Mouse (Mus musculus) megakaryocyte, embryonic 14.5 days (primary cell): ENCODE measurements around the gene Tram2. TPM values are rescaled to one million over a fixed set of nuclear protein-coding genes. Genes with fewer than 3 reads are reported as not detected.
A peak's percentile ranks its signal among the peaks of the same experiment; 100 is the strongest.

Experiments used
- H3K27me3 ChIP-seq: replicated peaks from 2 replicates; pipeline ENCODE3; 2012; ENCODE audit warnings: inconsistent platforms
- H3K36me3 ChIP-seq: replicated peaks from 2 replicates; pipeline ENCODE3; 2012; ENCODE audit warnings: low read length, inconsistent platforms, mixed read lengths
- H3K4me1 ChIP-seq: 2 replicates; pipeline ENCODE4 v1.6.1; 2012; ENCODE audit warnings: inconsistent platforms
- H3K4me3 ChIP-seq: replicated peaks from 2 replicates; pipeline ENCODE3; 2012; ENCODE audit warnings: moderate library complexity, mild to moderate bottlenecking, inconsistent platforms
- H3K9me3 ChIP-seq: 2 replicates; pipeline ENCODE4 v1.6.1; 2012; ENCODE audit warnings: inconsistent platforms
- FLI1 ChIP-seq: IDR thresholded peaks from 2 replicates; pipeline ENCODE4 v1.6.1; 2012; ENCODE audit warnings: low read length, inconsistent platforms, mixed read lengths
- GATA1 ChIP-seq: IDR thresholded peaks from 3 replicates; pipeline ENCODE4 v1.6.1; 2012; ENCODE audit warnings: mixed read lengths, low read length, inconsistent platforms, borderline replicate concordance
- polyA plus RNA-seq: library from polyadenylated mRNA; stranded (reverse); fragments of >175 nt; gene quantifications from 2 replicates; pipeline ENCODE4 v1.2.3, GENCODE M21; 2012; ENCODE audit warnings: low replicate concordance; ENCODE audit not compliant: insufficient read depth

Tram2 gene
- polyA plus RNA-seq, 1 experiment: 0.22 TPM

DNA sequence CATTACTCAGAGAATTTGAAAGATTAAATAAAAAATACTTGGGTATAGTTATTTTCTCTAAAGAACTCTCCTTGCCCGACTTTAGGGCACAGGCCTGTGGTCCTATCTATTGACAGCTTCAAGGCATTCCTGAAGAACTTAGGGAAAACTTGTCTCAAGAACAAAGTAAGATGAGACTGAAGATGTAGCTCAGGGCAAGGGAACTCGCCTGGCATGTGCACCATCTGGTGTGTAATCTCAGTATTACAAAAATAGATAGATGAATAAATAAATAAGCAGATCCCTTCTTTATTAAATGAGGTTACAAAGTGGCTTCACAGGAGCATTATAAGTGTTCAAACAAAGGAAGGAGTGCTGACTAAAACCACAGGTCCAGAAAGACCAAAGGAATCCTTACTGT, 94.9 kb downstream of the Tram2 start:
- Histone ChIP-seq H3K27me3 (no peaks in the 10 kb centered on the region), H3K4me1 (peaks cover 11% of the 10 kb centered on the region), H3K4me3 (no peak overlapping the region), H3K36me3 (no peaks in the 10 kb centered on the region), H3K9me3 (no peaks in the 10 kb centered on the region)
- TF ChIP-seq GATA1: no peak
- TF ChIP-seq FLI1: no peak

DNA sequence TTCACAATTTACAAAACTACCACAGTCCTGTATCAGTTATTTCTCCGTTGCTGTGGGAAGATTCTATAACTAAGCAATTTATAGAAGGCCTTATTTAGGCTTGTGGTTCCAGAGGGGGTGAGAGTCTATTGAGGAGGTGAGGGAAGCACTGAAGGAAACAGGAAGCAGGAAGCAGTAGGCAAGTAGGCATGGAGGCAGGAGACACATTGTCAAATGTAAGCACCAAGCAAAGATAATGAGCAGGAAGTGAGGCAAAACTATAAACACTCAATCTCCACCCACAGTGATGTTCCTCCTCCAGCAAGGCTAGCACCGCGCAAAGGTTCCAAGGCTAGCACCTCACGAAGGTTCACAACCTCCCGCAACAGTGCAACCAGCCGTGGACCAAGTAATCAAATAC, 97.3 kb downstream of the Tram2 start:
- TF ChIP-seq GATA1 (no peak), FLI1 (no peak)
- H3K9me3 ChIP-seq: no peaks in the 10 kb centered on the region
- H3K36me3 ChIP-seq: no peaks in the 10 kb centered on the region
- H3K27me3 ChIP-seq: no peaks in the 10 kb centered on the region
- peaks cover 11% of the 10 kb centered on the region for H3K4me1 ChIP-seq
- H3K4me3 ChIP-seq: no peak overlapping the region

DNA sequence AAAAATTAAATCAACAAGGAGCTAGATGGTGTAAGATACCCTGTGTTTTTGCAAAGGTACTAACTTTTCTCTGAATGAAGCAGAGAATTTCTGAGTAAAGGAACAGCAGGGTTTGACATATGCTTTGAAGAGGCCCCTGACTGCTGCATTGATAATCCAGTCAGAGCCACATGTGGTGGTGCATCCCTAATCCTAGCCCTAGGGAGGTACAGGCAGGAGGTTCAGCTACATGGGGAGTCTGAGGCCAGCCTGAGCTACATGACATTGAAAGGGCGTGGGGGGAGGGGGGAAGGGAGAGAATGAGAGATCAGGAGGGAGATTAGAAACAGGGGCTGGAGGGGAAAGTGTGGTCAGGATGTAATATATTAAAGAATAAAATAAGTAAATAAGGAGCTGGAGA, 98.5 kb downstream of the Tram2 start:
- Histone ChIP-seq H3K4me3 (no peak overlapping the region), H3K4me1 (peaks cover 9% of the 10 kb centered on the region), H3K36me3 (peaks cover 2% of the 10 kb centered on the region), H3K27me3 (no peaks in the 10 kb centered on the region), H3K9me3 (peaks cover 7% of the 10 kb centered on the region; the same call in 1 of the 2 replicates)
- TF ChIP-seq FLI1 (no peak), GATA1 (no peak)

DNA sequence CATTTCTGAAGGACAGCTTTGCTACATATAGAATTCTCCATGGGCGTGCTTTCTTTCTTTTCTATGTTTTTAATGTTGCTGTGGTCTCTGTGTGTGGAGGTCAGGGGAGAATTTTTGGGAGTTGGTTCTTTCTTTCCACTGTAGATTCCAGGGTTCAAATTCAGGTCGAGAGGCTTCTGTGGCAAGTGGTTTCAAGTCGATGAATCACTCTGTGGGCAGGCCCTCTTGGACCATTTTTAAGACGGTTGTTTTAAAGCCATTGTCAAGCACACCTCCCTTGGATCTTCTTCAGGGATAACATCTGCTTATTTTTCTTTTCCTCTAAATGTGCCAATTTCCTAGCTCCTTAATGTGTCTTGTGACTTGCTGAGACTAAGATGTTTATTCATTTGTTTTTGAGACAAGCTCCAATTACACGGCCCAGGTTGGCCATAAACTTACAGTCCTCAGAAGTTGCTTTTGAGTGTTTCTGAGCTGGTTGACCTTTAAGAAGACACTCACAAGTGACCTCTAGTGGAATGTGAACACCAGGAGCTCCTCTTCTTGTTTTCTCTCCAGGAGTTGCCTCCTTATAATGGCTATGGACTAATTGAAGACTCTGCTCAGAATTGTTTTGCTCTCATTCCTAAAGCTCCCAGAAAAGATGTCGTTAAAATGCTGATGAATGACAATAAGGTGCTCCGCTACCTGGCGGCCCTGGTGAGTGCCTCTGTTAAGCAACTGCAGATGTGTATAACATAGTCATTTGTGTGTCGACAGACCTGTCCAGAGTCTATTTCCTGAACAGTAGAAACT, 104.5 kb downstream of the Tram2 start:
- no peak overlapping the region for H3K4me3 ChIP-seq
- peaks cover 22% of the 10 kb centered on the region for H3K4me1 ChIP-seq
- H3K9me3 ChIP-seq: peaks cover 7% of the 10 kb centered on the region; the same call in 1 of the 2 replicates
- H3K36me3 ChIP-seq: peaks cover 2% of the 10 kb centered on the region
- no peaks in the 10 kb centered on the region for H3K27me3 ChIP-seq
- TF ChIP-seq FLI1: no peak
- TF ChIP-seq GATA1: no peak

DNA sequence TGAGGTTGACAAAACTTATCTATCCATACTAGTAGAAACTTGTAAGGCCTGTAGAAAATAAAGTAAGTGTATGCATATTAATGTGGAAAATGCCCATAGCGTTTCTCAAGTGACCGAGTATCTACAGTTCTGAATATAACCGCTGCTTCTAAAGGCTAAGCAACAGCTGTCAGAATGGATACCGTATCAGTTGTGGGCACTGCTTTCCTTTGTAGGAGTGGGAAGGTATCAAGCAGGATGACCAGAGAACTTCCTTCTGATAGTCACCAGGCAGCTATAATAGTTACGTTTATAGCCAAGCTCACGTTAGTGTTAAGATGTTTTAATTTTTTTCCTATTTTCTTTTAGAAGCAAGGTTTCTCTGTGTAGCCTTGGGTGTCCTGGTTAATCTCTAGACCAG, 105.6 kb downstream of the Tram2 start:
- Histone ChIP-seq H3K9me3 (peaks cover 7% of the 10 kb centered on the region; the same call in 1 of the 2 replicates), H3K4me3 (peak overlapping the region; percentile 28)
- TF ChIP-seq FLI1 (no peak), GATA1 (no peak)

DNA sequence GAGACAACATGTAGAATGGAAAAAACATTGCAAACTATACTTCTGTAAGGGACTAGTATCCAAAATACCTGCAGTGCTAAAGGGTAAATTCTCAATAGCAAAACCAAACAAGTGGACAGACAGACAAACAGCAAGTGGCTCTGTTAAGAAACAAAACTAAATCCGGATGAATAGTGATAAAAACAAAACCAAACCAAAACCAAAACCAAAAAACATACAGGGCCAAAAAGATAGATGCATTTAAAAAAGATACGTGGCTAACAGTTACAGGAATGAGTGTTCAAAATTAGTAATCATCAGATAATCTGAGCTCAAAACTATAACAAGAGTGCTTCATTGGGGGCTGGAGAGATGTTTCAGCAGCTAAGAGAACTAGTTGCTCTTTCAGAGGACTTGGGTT, 109.4 kb downstream of the Tram2 start:
- H3K4me3 ChIP-seq: no peak overlapping the region
- H3K4me1 ChIP-seq: peaks cover 19% of the 10 kb centered on the region
- no peaks in the 10 kb centered on the region for H3K36me3 ChIP-seq
- 0 out of 2 replicates have a peak, but pooled peaks cover 2% of the 10 kb centered on the region for H3K9me3 ChIP-seq
- no peaks in the 10 kb centered on the region for H3K27me3 ChIP-seq
- TF ChIP-seq GATA1 (no peak), FLI1 (no peak)

More for the DNA sequence above, 105.6 kb downstream of the Tram2 start:
- Histone ChIP-seq H3K27me3 (no peaks in the 10 kb centered on the region), H3K4me1 (peaks cover 22% of the 10 kb centered on the region), H3K36me3 (peaks cover 2% of the 10 kb centered on the region)

DNA sequence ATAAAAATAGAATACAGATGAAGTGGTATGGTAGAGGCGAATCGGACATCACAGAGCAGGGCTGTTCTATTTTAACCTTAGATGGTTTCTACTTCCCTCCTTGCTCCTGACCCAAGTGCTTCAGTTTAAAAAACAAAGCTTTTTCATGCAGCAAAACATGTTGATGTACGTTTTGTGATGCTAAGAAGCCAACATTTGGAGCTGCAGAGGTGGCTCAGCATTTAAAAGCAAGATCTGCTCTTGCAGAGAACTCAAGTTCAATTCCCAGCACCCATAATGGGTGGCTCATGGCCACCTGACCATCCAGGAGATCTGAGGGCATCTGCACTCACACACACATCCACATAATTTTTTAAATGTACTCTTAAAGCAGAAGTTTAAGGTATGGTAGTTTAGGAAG, 124.2 kb downstream of the Tram2 start:
- Histone ChIP-seq H3K27me3 (peaks cover 1% of the 10 kb centered on the region), H3K9me3 (no peaks in the 10 kb centered on the region)
- TF ChIP-seq GATA1: no peak
- no peak for TF ChIP-seq FLI1

DNA sequence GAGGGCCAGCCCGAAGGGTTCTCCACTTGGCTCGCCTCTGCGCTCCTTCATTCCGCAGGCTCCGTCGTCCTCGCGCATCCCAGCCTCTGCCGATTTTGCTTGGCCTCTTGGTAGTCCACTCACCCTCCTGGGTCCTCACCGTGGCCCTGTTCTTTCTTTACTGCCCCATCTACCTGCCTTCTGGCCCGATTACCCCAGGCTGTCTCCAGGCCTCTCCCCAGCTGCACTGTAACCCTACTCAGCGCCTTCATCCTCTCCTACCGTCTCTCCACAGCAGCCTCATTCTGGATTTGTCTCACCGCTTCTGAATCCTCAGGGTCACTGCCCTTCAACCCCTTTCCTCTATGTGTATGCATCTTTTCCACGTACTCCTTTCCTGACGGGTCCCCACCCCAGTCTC, 127.2 kb downstream of the Tram2 start:
- TF ChIP-seq GATA1 (no peak), FLI1 (no peak)
- H3K36me3 ChIP-seq: no peaks in the 10 kb centered on the region
- H3K27me3 ChIP-seq: peaks cover 3% of the 10 kb centered on the region
- H3K9me3 ChIP-seq: no peaks in the 10 kb centered on the region
- peak overlapping the region; percentile 91 for H3K4me3 ChIP-seq
- peaks cover 16% of the 10 kb centered on the region for H3K4me1 ChIP-seq

More for the DNA sequence above, 124.2 kb downstream of the Tram2 start:
- H3K4me1 ChIP-seq: peaks cover 20% of the 10 kb centered on the region
- no peaks in the 10 kb centered on the region for H3K36me3 ChIP-seq
- H3K4me3 ChIP-seq: no peak overlapping the region

DNA sequence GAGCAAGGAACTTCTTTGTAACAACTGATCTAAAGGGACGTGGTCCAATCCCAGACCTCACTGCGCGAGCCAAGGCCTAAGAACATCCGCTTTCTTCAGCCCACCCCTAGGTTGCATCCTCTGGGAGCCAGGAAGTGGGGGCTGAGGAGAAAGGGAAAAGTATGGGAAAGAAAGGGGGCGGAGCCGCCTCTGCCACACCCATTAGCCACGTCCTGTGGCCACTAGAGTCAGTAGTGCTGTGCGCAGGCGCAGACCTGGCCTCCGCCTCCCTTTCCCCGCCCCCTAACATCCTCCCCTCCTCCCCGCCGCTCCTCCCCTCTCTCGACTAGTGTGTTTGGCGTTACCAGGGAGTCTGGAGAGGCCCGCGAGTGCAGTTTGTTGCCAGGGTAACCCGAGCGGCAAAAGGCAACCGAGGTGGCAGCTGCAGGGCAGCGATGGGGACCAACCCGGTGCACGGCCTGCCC, 127.7 kb downstream of the Tram2 start, which contains the start of gene Efhc1:
Gene Efhc1 (plus strand): TSS at position 327 of the 464 bp plus-strand sequence.
- TF ChIP-seq GATA1 (no peak), FLI1 (no peak)
- Histone ChIP-seq H3K4me3 (peak within 1 kb of the TSS; percentile 91), H3K27me3 (peaks cover 3% of the 10 kb centered on the region)

More for the DNA sequence above, 127.7 kb downstream of the Tram2 start, which contains the start of gene Efhc1:
- peaks cover 16% of the 10 kb centered on the region for H3K4me1 ChIP-seq
- peaks cover 2% of the 10 kb centered on the region; the same call in 1 of the 2 replicates for H3K9me3 ChIP-seq
- H3K36me3 ChIP-seq: no peaks in the 10 kb centered on the region

Other genes starting within 250 kb of the Tram2 start
- 0.20 and 1.4 TPM in 2 replicates for gene Paqr8, start 188.6 kb downstream of the Tram2 start, polyA plus RNA-seq
- gene Efhc1, start 127.6 kb downstream of the Tram2 start, polyA plus RNA-seq: 0.78 TPM in 1 of 2 replicates, not detected in the other
- gene Tmem14a, start 139.3 kb upstream of the Tram2 start, polyA plus RNA-seq: 0.45 TPM in 1 of 2 replicates, not detected in the other
- gene Gsta3, start 161.4 kb upstream of the Tram2 start, polyA plus RNA-seq: not detected in 2 replicates